Mouse (Mus musculus) c-Kit-positive CD71-positive TER-119-positive erythroid progenitor cells, embryonic 14.5 days (primary cell): ENCODE data around the gene Hip1r.

Experiments
- DNase-seq: peaks from one replicate; pipeline ENCODE4 v3.0.0-alpha.2; 2013; ENCODE audit warnings: low spot score

Gene Hip1r

DNA sequence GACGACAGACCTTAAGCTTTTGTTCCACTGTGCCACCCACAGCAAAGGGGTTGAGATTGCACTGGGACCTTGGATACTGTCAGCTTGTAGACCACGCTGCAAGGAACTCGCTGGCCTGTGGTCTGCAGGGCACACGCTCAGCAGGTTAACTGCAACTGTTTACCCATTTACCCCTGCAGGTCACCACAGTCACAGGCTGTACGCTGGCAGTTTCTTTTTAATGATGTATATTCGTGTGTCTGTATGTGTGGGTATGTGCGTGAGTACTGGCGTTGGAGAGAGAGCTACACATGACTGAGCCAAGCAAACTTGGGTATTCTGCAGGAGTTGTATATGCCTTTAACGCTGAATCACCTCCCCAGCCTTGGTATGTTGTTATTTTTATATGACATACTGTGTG is 45.2 kb downstream of the Hip1r start:
- no peak for DNase-seq

- DNase-seq: peak; percentile 65
These were observed 46.2 kb downstream of the Hip1r start for GRCm38 (mm10) chr5:124019348-124020216.

DNA sequence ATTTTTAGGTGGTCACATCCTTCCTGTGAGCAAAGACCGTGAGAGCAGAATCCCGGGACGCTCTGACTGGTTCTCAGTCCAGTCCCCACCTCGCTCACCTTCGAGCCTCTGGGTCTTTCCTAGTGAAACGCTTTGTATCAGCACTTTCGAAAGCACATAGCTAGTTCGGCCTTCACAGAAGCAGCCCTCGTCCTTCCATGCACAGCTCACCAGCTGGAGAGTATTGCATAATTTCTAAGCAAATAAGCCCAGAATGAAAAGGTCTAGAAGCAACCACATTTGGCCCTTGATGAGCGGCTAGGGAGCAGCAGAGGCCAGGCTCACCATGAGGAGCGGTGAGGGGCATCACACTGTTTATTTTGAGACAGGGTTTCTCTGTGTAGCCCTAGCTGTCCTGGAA is 47.7 kb downstream of the Hip1r start:
- DNase-seq: no peak

DNA sequence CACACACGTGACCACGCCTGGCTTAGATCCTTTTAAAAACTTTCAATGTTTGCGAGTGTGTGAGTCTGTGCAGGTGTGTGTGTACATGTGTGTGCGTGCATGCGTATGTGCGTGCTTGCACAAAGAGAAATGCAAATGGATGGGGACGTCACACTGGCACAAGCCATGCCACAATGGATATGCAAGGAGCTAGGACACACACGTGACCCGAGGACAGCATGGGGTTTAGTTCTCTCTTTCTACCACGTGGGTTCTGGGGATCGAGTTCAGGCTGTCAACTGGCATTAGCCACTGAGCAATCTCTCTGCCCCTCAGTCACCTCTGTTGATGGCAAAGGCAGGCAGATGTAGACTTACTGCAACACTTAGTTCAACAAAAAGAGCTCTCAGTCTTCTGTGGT is 48.3 kb downstream of the Hip1r start:
- no peak for DNase-seq

- DNase-seq: peak; percentile 47
These were observed 48.9 kb downstream of the Hip1r start for GRCm38 (mm10) chr5:124022365-124022764.

GRCm38 (mm10) chr5:124024677-124025076 is 51.2 kb downstream of the Hip1r start:
- DNase-seq: no peak

- DNase-seq: no peak
These were observed 51.7 kb downstream of the Hip1r start for GRCm38 (mm10) chr5:124025146-124025545.

- no peak for DNase-seq
These were observed 52.4 kb downstream of the Hip1r start for GRCm38 (mm10) chr5:124025587-124026441.

DNA sequence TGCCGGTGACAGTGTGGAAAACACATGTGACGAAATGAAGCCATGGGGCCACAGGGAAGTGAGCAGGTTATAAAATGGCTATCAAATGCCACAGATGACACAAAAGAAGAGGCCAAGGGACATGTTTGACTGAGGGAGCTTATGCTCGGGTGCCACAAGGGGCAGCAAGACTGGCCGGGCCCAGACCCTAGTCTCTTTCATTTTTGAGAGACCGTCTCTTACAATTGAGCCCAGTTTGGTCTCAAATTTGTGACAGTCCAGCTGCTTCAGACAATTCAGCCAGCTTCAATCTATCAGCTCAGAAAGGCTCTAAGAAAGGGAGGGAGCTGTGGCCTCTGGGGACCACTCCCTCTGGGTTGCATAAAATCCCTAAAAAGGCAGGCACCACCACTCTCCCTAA is 53.1 kb downstream of the Hip1r start:
- no peak for DNase-seq

DNA sequence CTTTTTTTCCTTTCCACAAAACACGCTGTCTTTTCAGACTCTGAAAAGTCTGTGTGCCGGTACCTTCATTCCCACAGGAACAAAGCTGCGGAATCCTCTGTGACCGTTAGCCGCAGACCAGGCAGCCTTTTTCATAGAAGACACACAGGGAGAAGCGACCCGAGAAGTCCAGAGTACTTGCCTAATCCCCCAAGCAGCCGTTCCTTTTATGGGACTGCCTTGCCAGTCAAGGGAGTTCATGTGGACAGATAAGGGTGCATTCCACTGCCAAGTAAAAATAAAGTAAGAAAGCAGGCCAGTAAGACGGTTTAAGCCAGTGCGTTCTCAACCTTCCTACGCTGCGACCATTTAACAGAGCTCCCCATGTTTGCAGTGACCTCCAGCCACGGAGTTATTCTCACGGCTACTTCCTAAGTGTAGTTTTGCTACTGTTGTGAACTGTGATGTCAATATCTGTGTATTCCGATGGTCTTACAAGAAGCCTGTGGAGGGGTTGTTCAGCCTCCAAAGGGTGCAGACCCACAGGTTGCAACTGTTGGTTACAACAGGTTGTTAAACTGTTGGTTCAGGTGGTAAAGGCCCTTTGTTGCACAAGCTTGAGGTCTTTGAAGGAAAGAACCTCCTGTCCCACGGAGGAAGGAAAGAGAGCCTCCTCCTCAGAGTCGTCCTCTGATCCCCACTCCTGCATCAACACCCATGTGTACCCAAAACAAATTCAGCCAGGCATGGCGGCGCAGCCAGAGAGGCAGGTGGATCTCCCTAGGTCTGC is 54.5 kb downstream of the Hip1r start:
- no peak for DNase-seq

DNA sequence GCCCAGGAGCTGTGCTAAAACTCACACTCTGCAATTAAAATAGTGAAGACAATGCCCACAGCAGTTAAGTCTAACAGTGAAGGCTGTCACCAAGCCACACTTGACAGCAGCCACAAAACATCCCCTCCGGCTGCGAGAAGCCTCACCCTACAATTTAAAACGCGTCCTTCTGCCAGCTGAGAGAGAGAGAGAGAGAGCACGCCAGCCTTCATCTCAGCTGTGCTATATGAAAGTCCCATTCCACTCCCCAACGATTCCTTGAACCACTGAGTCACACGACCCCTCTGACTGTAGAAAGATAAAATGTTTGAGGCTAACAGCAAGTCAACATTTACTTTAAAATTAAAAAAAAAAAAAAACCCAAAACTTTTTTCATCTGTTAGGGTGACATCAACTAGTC is 55.3 kb downstream of the Hip1r start:
- no peak for DNase-seq

DNA sequence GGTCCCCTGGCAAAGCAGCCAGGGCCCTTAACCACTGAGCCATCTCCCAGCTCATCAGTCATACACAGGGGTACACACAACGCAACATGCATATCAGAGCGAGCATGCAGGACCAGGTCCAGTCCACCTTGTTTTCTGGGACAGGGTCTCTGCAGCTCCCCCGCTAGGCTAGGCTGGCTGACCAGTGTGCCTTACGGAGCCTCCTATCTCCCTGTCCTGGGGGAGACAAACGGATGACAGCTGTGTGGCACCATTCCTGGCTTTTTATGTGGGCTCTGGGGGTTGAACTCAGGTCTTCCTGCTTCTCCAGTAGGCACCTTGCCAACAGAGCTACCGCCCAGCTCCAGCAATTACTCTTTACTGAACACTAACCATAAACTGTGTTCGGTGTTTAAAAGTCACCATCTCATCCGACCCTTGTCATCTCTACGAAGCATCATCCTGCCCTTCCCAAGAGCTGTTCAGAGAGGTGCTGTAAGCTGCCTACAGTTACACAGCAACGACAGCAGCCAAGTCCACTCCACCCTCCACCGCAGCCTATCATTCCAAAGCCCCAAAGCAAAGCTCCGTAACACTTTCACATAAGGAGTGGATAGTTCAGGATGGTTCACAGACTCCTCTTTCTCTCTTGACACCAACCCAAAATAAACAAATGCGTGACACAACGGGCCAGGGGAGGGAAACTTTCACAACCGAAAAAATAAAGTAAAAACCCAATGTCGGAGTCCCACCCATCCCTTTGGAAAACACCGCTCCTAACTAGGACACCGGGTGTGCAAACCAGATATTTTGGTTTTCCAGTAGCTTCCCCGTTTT is 56.0 kb downstream of the Hip1r start:
- DNase-seq: no peak

GRCm38 (mm10) chr5:124030386-124031067 is 57.1 kb downstream of the Hip1r start:
- no peak for DNase-seq

GRCm38 (mm10) chr5:124031068-124031955 is 57.9 kb downstream of the Hip1r start:
- DNase-seq: peak; percentile 63

GRCm38 (mm10) chr5:124032001-124032508 is 58.6 kb downstream of the Hip1r start, which contains the start of gene Vps37b:
TSS of gene Vps37b (minus strand) at chr5:124032270.
- peak; percentile 87 for DNase-seq

DNA sequence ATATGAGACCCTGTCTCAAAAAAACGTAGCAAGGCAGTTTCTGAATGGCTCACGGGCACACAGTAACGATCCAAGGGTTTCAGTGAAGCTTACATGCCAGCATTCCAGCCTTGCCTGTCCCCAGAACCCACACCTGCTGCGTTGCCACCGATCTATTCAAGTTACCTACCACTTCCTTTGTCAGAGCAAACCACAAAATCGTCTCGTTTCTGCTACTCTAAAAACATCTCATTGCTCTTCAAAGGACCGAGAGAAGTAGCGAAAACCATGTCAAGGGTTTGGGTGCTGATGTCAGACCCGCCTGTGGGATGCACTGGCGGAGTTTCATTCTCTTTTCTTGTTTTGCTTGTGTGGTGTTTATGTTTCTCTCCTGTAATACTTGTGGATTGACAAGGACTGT is 61.0 kb downstream of the Hip1r start:
- DNase-seq: no peak

- DNase-seq: no peak
These were observed 62.0 kb downstream of the Hip1r start for GRCm38 (mm10) chr5:124035406-124035805.

- DNase-seq: no peak
These were observed 62.4 kb downstream of the Hip1r start for GRCm38 (mm10) chr5:124035806-124036205.

DNA sequence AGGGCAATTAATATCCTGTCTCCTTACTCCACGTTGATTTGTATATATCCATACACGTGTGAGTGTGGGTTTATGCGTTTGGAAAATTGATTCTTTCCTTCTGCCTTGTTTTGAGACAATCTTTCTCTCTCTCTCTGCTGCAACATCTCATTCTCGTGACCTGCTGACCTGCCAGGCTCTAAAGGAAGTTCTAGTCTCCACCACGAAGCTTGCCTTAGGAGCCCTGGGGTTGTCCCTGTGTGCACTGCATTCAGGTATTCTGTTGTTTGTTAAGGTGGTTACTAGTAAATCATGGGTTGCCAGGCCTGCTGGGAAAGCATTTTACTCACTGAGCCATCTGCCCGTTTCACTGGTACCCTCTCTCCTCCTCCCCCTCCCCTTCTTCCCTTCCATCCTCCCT is 62.9 kb downstream of the Hip1r start:
- DNase-seq: no peak

DNA sequence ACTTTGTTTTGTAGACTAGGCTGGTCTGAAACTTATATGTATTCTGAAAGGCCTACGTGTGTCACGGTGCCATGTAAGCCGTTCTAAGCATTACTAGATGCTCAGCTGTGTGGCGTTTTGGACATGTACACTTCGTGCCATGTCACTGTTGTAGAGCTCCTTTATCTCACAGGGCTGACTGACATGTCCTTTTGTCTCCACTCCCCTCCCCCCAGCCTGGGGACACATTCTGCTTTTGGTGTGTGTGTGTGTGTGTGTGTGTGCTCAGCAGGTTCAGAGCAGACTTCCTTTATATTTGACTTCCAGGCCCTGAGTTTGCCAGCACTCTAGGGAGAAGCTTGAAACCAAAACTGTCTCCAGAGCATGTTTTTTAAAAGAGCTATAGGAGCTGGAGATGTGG is 63.4 kb downstream of the Hip1r start:
- DNase-seq: no peak
